Mouse (Mus musculus) forebrain, embryonic 14.5 days (tissue): ENCODE results near the gene Snrpb. TPM values are rescaled to one million over a fixed set of nuclear protein-coding genes. Genes with fewer than 3 reads are reported as not detected.

ENCODE experiments used
- ATAC-seq: fragments of 200-750 bp; cut with Nextera tagmentation; 2 replicates; pipeline ENCODE4 v1.8.0; 2017; ENCODE audit warnings: mild to moderate bottlenecking, moderate library complexity
- DNase-seq: peaks from one replicate; pipeline ENCODE4 v3.0.0-alpha.2; 2015; ENCODE audit warnings: low spot score
- H3K27ac ChIP-seq: fragments of 300-500 bp; sonication (generic); 2 replicates; pipeline ENCODE4 v1.5.1; 2014; ENCODE audit warnings: low read depth, mild to moderate bottlenecking, control low read depth, low read length, moderate library complexity
- H3K27me3 ChIP-seq: fragments of 300-500 bp; sonication (generic); replicated peaks from 2 replicates; pipeline ENCODE4 v1.6.1; 2014; ENCODE audit warnings: low read length, control low read depth, mixed read lengths; ENCODE audit not compliant: control insufficient read depth, insufficient read depth
- H3K36me3 ChIP-seq: fragments of 300-500 bp; sonication (generic); 2 replicates; pipeline ENCODE4 v1.6.1; 2014; ENCODE audit warnings: low read length, control low read depth; ENCODE audit not compliant: control insufficient read depth, insufficient read depth
- H3K4me1 ChIP-seq: fragments of 300-500 bp; sonication (generic); 2 replicates; pipeline ENCODE4 v1.6.1; 2014; ENCODE audit warnings: antibody characterized with exemption, low read length, control low read depth; ENCODE audit not compliant: control insufficient read depth, insufficient read depth
- H3K4me2 ChIP-seq: fragments of 300-500 bp; sonication (generic); 2 replicates; pipeline ENCODE4 v1.6.1; 2014; ENCODE audit warnings: mild to moderate bottlenecking, control low read depth, low read length
- H3K4me3 ChIP-seq: fragments of 300-500 bp; sonication (generic); 2 replicates; pipeline ENCODE4 v1.5.1; 2014; ENCODE audit warnings: low read depth, low read length, control low read depth
- H3K9ac ChIP-seq: fragments of 300-500 bp; sonication (generic); 2 replicates; pipeline ENCODE4 v1.6.1; 2014; ENCODE audit warnings: mild to moderate bottlenecking, low read length, control low read depth, moderate library complexity
- H3K9me3 ChIP-seq: fragments of 300-500 bp; sonication (generic); replicated peaks from 2 replicates; pipeline ENCODE4 v1.6.1; 2016; ENCODE audit warnings: low read length, control low read depth, mixed read lengths; ENCODE audit not compliant: control insufficient read depth
- WGBS: fragments of 180-500 bp; shearing (Covaris S2); extraction: QIAGEN DNeasy Blood & Tissue Kit; methylation state at CpG from one replicate; pipeline ENCODE4 v1.1.7; 2014; 5-methylcytosine and 5-hydroxymethylcytosine counted together
- polyA plus RNA-seq: library from polyadenylated mRNA; unstranded; fragments of >200 nt; fragmentation: Nextera tagmentation; extraction: Ambion mirVana; gene quantifications from 2 replicates; pipeline ENCODE4 v1.2.1, GENCODE M21; 2014

Snrpb gene
- polyA plus RNA-seq, result 532 and 571 TPM in 2 replicates

GRCm38 (mm10) chr2:130178706-130179506 lies at the start of gene Snrpb:
Gene Snrpb (minus strand): TSS chr2:130179403.
- H3K27me3 ChIP-seq, result no peaks in the 10 kb centered on the region
- DNase-seq (peak; percentile 97), ATAC-seq (peak; percentile 95)
- no peaks in the 10 kb centered on the region for H3K9me3 ChIP-seq
- H3K36me3 ChIP-seq, result peaks cover 35% of the 10 kb centered on the region
- peak within 1 kb of the TSS; percentile 99 for H3K4me3 ChIP-seq
- peaks cover 18% of the 10 kb centered on the region for H3K4me1 ChIP-seq
- H3K9ac ChIP-seq, result peak within 1 kb of the TSS; percentile 100
- peak within 1 kb of the TSS; percentile 96 for H3K27ac ChIP-seq
- under 1% methylated on average over 75 of the region's 81 CpGs for WGBS
- H3K4me2 ChIP-seq, result peak within 1 kb of the TSS; percentile 88

- 70% methylated on average over 2 of the region's 2 CpGs for WGBS
- no peak overlapping the region for H3K4me2 ChIP-seq
Measured at GRCm38 (mm10) chr2:130211581-130211980, 32.4 kb upstream of the Snrpb start.

GRCm38 (mm10) chr2:130209636-130210035 lies 30.4 kb upstream of the Snrpb start:
- no peak overlapping the region for H3K27ac ChIP-seq

More at GRCm38 (mm10) chr2:130211581-130211980, 32.4 kb upstream of the Snrpb start:
- no peak for DNase-seq
- no peak overlapping the region for H3K27ac ChIP-seq
- no peaks in the 10 kb centered on the region for H3K27me3 ChIP-seq
- no peaks in the 10 kb centered on the region for H3K4me1 ChIP-seq
- H3K9ac ChIP-seq, result no peak overlapping the region
- no peaks in the 10 kb centered on the region for H3K9me3 ChIP-seq
- no peak overlapping the region for H3K4me3 ChIP-seq
- H3K36me3 ChIP-seq, result no peaks in the 10 kb centered on the region
- no peak for ATAC-seq

GRCm38 (mm10) chr2:130207996-130208395 lies 28.8 kb upstream of the Snrpb start:
- Histone ChIP-seq H3K27me3 (no peaks in the 10 kb centered on the region), H3K9me3 (no peaks in the 10 kb centered on the region), H3K36me3 (no peaks in the 10 kb centered on the region), H3K4me2 (no peak overlapping the region), H3K4me1 (no peaks in the 10 kb centered on the region), H3K27ac (no peak overlapping the region), H3K4me3 (no peak overlapping the region), H3K9ac (no peak overlapping the region)
- ATAC-seq, result no peak
- peak; percentile 14 for DNase-seq
- 88% methylated on average over 3 of the region's 3 CpGs for WGBS

More at GRCm38 (mm10) chr2:130209636-130210035, 30.4 kb upstream of the Snrpb start:
- Histone ChIP-seq H3K9me3 (no peaks in the 10 kb centered on the region), H3K4me2 (no peak overlapping the region), H3K27me3 (no peaks in the 10 kb centered on the region), H3K36me3 (no peaks in the 10 kb centered on the region), H3K4me1 (no peaks in the 10 kb centered on the region), H3K4me3 (no peak overlapping the region), H3K9ac (no peak overlapping the region)
- WGBS, result 94% methylated on average over 3 of the region's 3 CpGs
- DNase-seq, result no peak
- ATAC-seq, result no peak

DNA sequence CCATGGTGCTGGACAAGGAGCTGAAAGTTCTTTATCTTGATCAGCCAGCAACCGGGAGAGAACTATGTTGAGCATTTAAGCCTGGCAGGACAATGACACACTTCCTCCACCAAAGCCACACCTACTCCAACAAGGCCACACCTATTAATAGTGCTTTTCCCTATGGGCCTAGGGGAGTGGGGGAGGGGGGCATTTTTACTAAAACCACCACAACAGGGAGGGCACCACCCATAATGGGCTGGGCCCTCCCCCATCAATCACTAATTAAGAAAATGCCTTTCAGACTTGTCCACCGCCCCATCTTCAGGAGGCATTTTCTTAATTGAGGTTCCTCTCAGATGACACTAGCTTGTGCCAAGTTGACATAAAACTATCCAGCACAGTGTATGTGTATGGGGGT lies 28.2 kb upstream of the Snrpb start:
- no peak for DNase-seq
- H3K4me2 ChIP-seq, result no peak overlapping the region
- H3K9me3 ChIP-seq, result no peaks in the 10 kb centered on the region
- ATAC-seq, result no peak
- WGBS, result 84% methylated on average over 2 of the region's 2 CpGs
- H3K27me3 ChIP-seq, result no peaks in the 10 kb centered on the region
- no peaks in the 10 kb centered on the region for H3K36me3 ChIP-seq
- H3K9ac ChIP-seq, result no peak overlapping the region
- H3K4me3 ChIP-seq, result no peak overlapping the region
- no peaks in the 10 kb centered on the region for H3K4me1 ChIP-seq
- H3K27ac ChIP-seq, result no peak overlapping the region

GRCm38 (mm10) chr2:130200961-130201360 lies 21.8 kb upstream of the Snrpb start:
- no peak overlapping the region for H3K4me3 ChIP-seq
- H3K27ac ChIP-seq, result no peak overlapping the region
- DNase-seq (no peak), ATAC-seq (no peak)
- WGBS, result 42% methylated on average over 5 of the region's 5 CpGs
- no peaks in the 10 kb centered on the region for H3K4me1 ChIP-seq
- no peaks in the 10 kb centered on the region for H3K9me3 ChIP-seq
- no peak overlapping the region for H3K4me2 ChIP-seq
- H3K9ac ChIP-seq, result no peak overlapping the region
- H3K27me3 ChIP-seq, result no peaks in the 10 kb centered on the region
- no peaks in the 10 kb centered on the region for H3K36me3 ChIP-seq

- Histone ChIP-seq H3K9ac (no peak within 1 kb of the TSS), H3K4me2 (no peak within 1 kb of the TSS), H3K4me1 (no peaks in the 10 kb centered on the region), H3K36me3 (no peaks in the 10 kb centered on the region), H3K27ac (no peak within 1 kb of the TSS), H3K27me3 (no peaks in the 10 kb centered on the region), H3K9me3 (0 out of 2 replicates have a peak, but pooled peaks cover 2% of the 10 kb centered on the region), H3K4me3 (no peak within 1 kb of the TSS)
- WGBS, result 93% methylated on average over 16 of the region's 16 CpGs
- DNase-seq (no peak), ATAC-seq (no peak)
Measured at GRCm38 (mm10) chr2:130194894-130195293, 15.7 kb upstream of the Snrpb start, which contains the start of gene Tmc2. Gene Tmc2 (plus strand): TSS chr2:130195194.

- no peaks in the 10 kb centered on the region for H3K4me1 ChIP-seq
- H3K36me3 ChIP-seq, result no peaks in the 10 kb centered on the region
- DNase-seq, result no peak
- no peak overlapping the region for H3K4me3 ChIP-seq
- H3K4me2 ChIP-seq, result no peak overlapping the region
- no peaks in the 10 kb centered on the region for H3K27me3 ChIP-seq
- no peak for ATAC-seq
- WGBS, result 90% methylated on average over 12 of the region's 12 CpGs
- H3K9me3 ChIP-seq, result 0 out of 2 replicates have a peak, but pooled peaks cover 2% of the 10 kb centered on the region
- no peak overlapping the region for H3K27ac ChIP-seq
- no peak overlapping the region for H3K9ac ChIP-seq
Measured at GRCm38 (mm10) chr2:130188391-130188790, 9.2 kb upstream of the Snrpb start.

DNA sequence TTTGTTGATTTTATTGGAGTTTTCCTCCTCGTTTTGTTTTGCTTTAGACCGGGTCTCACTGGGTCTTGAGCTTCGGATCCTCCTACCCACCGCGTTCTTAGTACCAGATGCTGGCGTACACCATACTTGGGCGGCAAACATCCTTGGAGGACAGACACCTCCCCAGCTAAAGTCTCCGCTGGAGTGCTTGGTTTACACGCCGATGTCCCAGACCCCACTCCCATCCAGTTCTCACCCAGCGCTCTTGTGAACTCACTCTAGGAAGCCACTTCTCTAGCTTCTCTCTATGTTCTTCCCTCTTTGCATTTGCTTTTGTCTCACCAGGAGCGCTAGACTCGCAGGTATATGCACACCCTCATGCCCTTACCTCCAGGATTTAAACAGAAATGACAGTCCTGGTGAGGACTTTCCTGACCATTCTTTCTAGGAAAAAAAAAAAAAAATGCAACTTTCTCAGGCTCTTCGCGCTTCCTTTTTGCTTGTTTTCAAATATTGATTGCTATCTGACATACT lies 360 bp upstream of the Snrpb start:
- peak overlapping the region; percentile 88 for H3K4me2 ChIP-seq
- H3K9ac ChIP-seq, result peak overlapping the region; percentile 100
- H3K27ac ChIP-seq, result peak overlapping the region; percentile 96
- 2% methylated on average over 15 of the region's 15 CpGs for WGBS
- H3K9me3 ChIP-seq, result no peaks in the 10 kb centered on the region
- peaks cover 28% of the 10 kb centered on the region for H3K36me3 ChIP-seq
- peaks cover 18% of the 10 kb centered on the region for H3K4me1 ChIP-seq
- no peak for DNase-seq
- no peaks in the 10 kb centered on the region for H3K27me3 ChIP-seq
- peak; percentile 82 for ATAC-seq
- H3K4me3 ChIP-seq, result peak overlapping the region; percentile 99
